8 mouse cellular contexts compared by ENCODE assay signal in genomic region chr13:114460306-114460892, GRCm38 (mm10). TPM values are rescaled to one million over a fixed set of nuclear protein-coding genes. Genes with fewer than 3 reads are reported as not detected.
DNase-seq lines count a peak whose midpoint lies in the region; ATAC-seq lines count a peak whose summit lies in the region.

No protein-coding gene starts in this region.

- no peak for ATAC-seq in heart, embryonic 14.5 days (ENCODE audit: insufficient number of reproducible peaks, insufficient read depth, low FRiP score, low read depth)
- 0 out of 2 replicates have a peak, but pooled peaks have one; percentile 50 for ATAC-seq in megakaryocyte-erythroid progenitor cell, adult 5-6 weeks (replicated peaks; ENCODE audit: low FRiP score, low TSS enrichment, poor library complexity, severe bottlenecking)
- ATAC-seq in stomach, embryonic 16.5 days (ENCODE audit: insufficient read depth, low FRiP score), result peak; percentile 35; the same call in 1 of the 2 replicates

- H3K27me3 ChIP-seq in heart, embryonic 14.5 days (ENCODE audit: control insufficient read depth, insufficient read depth, low read length), result peaks cover 12% of the 10 kb centered on the region
- peaks cover 29% of the 10 kb centered on the region for H3K27me3 ChIP-seq in stomach, embryonic 16.5 days (ENCODE audit: control insufficient read depth, insufficient read depth, low read length)

- H3K4me3 ChIP-seq in heart, embryonic 14.5 days (ENCODE audit: control insufficient read depth in 1 of 2, insufficient read depth in 1 of 2, low read depth in 1 of 2, low read length in 2 of 2), result peak overlapping the region; percentile 33 to 64
- H3K4me3 ChIP-seq in stomach, embryonic 16.5 days (replicated peaks; ENCODE audit: low read length), result peak overlapping the region; percentile 64

- DNase-seq in 416B (ENCODE audit: low read depth) (peak; percentile 29), NIH3T3 (ENCODE audit: low read depth) (peak; percentile 64)
- peak; percentile 89 for DNase-seq in embryo, embryonic 11 days
- peak; percentile 19 to 36 for DNase-seq in kidney, postnatal 25 days
- DNase-seq in right cerebral cortex, postnatal 4 days, result no peak

- H3K4me1 ChIP-seq in heart, embryonic 14.5 days (ENCODE audit: control insufficient read depth in 2 of 2, insufficient read depth in 2 of 2, low read length in 2 of 2), result peaks cover 8 to 10% of the 10 kb centered on the region in 2 experiments; a peak in 3 of 4 replicates
- peaks cover 10% of the 10 kb centered on the region; the same call in 1 of the 2 replicates for H3K4me1 ChIP-seq in stomach, embryonic 16.5 days (ENCODE audit: control insufficient read depth, insufficient read depth, low read length)

- H3K9me3 ChIP-seq in heart, embryonic 14.5 days (ENCODE audit: control insufficient read depth, low read length), result no peaks in the 10 kb centered on the region
- H3K9me3 ChIP-seq in stomach, embryonic 16.5 days (replicated peaks; ENCODE audit: control insufficient read depth, low read length), result no peaks in the 10 kb centered on the region

- H3K27ac ChIP-seq in heart, embryonic 14.5 days (replicated peaks in 1 of 2; ENCODE audit: control insufficient read depth in 1 of 2, insufficient read depth in 1 of 2, low read depth in 2 of 2, low read length in 2 of 2), result no peak overlapping the region
- H3K27ac ChIP-seq in stomach, embryonic 16.5 days (ENCODE audit: low read length), result no peak overlapping the region

- 0 out of 2 replicates have a peak overlapping the region, but pooled peaks have one; percentile 30 for H3K9ac ChIP-seq in heart, embryonic 14.5 days (ENCODE audit: low read length)
- peak overlapping the region; percentile 55; the same call in 1 of the 2 replicates for H3K9ac ChIP-seq in stomach, embryonic 16.5 days (ENCODE audit: low read length)

- under 1% methylated on average over 29 of the region's 29 CpGs for WGBS in heart, embryonic 14.5 days
- 1% methylated on average over 29 of the region's 29 CpGs for WGBS in stomach, embryonic 16.5 days

- peak overlapping the region; percentile 87 for H3K4me2 ChIP-seq in heart, embryonic 14.5 days (ENCODE audit: low read length)
- H3K4me2 ChIP-seq in stomach, embryonic 16.5 days (ENCODE audit: low read depth, low read length), result peak overlapping the region; percentile 93

- H3K36me3 ChIP-seq in heart, embryonic 14.5 days (ENCODE audit: control insufficient read depth, insufficient read depth, low read length), result no peaks in the 10 kb centered on the region
- no peaks in the 10 kb centered on the region for H3K36me3 ChIP-seq in stomach, embryonic 16.5 days (ENCODE audit: control insufficient read depth, insufficient read depth, low read length)

RNA-seq across cellular contexts. Expression of gene Fst, which starts 1.6 kb away (rescaled TPM):
- 3.2 and 5.8 TPM in 2 replicates for polyA plus RNA-seq in heart, embryonic 14.5 days (2014; fragmentation: Nextera tagmentation; extraction: Ambion mirVana)
- not detected in 2 replicates for total RNA-seq in megakaryocyte-erythroid progenitor cell, adult 5-6 weeks (2014; fragmentation: Nextera tagmentation)
- not detected in 2 replicates for total RNA-seq in megakaryocyte-erythroid progenitor cell, adult 5-6 weeks (2017)
- 18.0 and 25.6 TPM in 2 replicates for polyA plus RNA-seq in stomach, embryonic 16.5 days (2015; fragmentation: Nextera tagmentation; extraction: Ambion mirVana)
